Mouse (Mus musculus): Measurements from ENCODE around the gene Luzp1.
A peak's percentile ranks its signal among the peaks of the same experiment; 100 is the strongest.

The Luzp1 gene

DNA sequence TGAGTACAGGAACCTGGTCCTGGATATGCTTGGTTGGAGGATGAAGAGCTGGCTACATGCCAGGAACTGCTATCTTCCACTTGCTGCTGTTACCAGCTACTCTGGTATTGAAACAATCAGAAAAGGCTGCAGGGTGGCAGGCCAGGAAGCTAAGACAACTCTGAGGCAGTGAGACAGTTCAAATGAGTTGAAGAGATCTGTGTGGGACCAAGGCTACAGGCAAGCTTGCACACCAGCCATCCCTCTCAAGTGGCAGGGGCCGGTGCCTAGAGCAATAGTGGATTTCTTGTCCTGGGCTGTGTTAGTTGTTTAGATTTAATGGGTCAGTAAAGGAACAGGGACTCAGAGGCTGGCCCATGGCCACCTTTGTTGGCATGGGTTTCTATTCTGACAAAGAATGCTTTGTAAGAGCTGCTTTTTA lies 78.8 kb downstream of the Luzp1 start:
- DNase-seq (ENCODE audit: low read depth): no peak

DNA sequence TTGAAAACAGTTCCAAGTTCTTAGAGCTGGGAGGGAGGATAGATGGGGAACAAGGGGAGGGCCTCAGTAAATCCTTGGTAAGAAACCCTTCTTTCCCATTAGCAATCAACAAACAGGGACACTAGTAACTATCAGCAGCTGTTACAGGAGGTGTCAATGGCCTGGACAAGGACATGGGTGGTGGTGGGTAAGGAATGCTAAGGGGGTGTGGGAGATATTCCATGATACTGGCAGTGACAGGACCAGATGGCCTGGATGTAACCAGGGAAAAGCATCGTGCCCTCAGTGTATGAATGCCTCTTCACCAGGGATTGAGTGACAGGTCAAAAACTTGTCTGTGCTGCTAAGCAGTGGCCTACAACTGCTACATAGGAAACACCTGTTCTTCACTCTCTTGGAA lies 83.5 kb downstream of the Luzp1 start:
- DNase-seq (ENCODE audit: low read depth): no peak

DNA sequence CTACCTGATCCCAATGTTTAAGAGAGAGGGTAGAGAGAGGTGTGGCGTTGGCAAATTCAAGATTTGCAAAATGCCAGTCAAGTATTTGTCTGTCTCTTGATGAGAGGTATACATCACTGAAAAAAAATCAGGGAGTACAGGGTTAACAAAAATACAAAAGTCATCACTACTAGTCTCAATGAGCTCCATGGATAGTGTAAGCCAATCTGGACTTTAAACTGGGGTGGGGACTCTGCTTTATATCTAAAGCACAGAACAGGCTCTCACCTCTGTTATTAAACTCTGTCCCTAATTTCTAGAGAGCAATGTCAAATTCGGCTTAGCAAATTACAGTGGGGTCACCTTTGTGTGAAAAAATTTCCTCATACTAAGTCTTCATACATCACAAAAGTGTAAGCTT lies 88.1 kb downstream of the Luzp1 start:
- no peak for DNase-seq (ENCODE audit: low read depth)

DNA sequence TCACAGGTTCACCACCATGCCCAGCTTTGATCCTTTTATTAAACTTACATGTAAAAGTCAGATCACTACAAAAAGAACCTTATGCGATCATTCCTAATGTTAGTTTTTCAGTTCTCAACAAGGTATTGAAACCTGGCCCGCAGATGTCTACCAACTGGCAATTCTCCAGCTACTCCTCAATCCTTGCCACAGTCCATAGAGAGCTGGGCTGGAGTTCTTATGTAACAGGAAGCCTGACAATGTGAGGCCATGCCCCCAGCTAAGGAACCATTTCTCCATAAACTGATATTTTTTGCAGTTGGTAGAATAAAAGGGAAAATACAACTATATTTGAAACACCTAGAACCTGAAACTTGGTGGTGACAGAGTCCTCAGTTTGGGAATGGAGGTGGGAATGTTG lies 90.1 kb downstream of the Luzp1 start:
- DNase-seq (ENCODE audit: low read depth): no peak

DNA sequence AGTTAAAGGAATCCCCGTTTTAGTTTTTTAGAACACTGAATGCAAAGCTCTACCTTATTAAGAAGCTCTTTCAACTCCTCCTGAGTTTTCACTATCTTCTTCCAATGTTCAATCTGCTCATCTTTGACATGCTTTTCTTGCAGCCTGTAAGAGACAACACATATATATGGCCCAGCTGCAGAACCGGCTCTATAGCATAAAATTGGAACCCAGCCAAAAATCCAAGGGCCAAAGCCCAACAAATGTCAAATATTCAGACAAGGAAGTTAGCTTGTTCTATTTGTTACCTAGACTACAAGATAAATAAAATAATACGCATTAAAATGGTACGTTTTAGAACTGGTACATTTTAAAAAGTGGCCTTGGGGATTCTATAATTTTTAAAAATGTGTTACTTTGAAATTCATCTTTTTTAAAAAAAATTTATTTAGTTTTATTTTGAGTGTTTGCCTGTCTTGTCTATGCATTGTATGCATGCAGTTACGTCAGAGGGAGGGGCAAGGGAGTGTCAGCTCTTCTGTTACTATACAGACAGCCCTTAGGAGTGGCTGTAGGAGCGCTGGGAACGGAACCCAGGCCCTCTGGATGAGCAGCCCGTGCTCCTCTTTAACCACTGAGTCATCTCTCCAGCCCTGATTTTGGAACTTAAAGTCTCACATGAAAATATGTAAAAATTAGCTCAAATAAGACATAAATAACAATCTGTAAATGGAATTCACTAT lies 90.9 kb downstream of the Luzp1 start:
- DNase-seq (ENCODE audit: low read depth): no peak

DNA sequence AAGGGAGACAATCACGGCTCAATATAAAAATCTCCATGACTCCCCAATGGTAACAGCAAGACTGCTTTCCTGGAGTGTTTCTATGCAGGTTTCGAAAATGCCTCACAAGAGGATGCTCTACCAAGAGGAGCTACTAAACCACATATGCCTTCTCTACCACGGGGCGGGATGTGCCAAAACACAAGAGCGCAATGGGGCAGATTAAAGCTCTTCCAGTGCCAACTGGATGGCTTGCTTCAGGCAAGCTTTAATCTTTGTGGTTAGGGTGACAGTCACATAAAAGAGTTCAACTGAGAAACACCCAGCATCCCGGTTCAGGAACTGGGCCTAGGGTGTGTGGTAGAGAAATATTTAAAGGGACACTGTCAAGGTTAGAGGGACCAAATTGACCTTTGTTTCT lies 93.2 kb downstream of the Luzp1 start:
- DNase-seq (ENCODE audit: low read depth): no peak

DNA sequence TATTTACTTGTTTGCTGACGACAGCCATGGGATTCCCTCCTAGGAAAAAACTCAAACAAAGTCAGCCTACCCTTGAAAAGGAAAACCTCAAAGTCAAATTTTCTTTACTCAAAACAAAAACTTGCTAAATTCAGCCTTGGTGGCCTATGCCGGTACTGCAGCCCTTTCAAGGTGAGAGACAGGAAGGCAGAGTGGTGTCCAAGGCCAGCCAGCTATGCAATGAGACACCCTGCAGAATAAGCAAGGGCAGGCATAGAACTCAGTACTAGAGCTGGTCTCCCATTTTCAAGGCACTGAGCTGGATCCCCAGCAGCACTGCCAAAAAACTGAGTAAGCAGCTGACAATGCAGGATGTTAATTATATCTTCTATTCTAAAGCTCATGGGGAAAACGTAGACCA lies 99.1 kb downstream of the Luzp1 start:
- DNase-seq (ENCODE audit: low read depth): peak; percentile 12

DNA sequence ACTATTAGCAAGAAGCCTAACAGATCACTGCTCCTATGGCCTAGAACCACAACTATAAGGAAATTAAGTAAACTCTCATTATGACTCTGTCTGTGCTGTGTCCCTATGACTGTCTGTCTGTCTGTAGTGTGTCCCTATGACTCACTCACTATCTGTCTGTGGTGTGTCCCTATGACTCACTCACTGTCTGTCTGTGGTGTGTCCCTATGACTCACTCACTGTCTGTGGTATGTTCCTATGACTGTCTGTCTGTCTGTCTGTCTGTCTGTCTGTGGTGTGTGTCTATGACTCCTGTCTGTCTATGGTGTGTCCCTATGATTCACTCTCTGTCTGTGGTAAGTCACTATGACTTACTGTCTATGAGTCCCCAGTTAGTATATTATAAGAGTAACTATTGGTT lies 100.4 kb downstream of the Luzp1 start:
- peak; percentile 22 for DNase-seq (ENCODE audit: low read depth)

DNA sequence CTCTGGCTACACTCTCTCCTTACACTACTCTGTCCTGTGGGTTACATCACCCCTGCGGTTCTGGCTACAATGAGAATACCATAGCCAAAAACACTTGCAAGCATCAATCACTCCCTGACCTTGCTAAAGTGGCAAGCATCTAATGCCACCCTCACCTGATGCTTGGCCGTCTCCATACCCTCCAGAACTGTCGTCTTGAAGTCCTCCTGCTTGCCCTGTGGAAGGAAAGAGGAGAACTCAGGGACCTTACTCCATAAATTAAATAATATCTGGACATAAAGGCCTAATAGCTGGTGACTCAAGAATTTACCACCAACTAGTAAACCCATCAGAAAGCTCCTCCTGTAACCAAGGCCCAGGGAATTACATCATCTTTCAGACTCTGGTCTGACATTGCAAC lies 112.3 kb downstream of the Luzp1 start:
- DNase-seq (ENCODE audit: low read depth): no peak

DNA sequence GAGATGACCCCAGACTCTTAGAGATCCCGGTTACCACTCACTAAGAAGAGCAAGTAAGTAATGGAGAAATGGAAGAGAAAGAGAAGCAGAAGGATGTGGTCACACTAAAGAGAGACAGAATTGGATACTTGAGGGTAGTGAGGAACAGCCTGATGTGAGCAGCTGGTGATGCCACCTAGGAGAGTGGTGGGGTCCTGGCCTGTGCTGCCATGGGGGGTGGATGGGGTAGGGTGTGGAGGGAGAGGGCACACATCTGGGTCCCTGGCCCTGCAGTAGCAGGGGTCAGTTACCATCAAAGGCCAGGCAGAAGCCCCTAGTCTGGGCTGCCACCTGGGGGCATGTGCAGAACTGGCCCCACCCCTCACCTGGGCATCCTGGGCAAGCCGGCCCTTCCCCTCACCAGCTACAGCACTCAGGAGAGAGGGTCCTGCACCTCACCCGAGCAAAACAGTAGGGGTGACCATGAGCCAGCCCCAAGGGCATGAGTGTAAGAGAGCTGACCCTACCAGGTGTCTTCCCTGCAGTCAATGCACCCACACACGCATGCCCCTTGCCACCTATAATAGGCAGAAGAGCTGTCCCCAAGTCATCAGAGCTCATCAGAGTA lies 117.8 kb downstream of the Luzp1 start:
- no peak for DNase-seq (ENCODE audit: low read depth)

DNA sequence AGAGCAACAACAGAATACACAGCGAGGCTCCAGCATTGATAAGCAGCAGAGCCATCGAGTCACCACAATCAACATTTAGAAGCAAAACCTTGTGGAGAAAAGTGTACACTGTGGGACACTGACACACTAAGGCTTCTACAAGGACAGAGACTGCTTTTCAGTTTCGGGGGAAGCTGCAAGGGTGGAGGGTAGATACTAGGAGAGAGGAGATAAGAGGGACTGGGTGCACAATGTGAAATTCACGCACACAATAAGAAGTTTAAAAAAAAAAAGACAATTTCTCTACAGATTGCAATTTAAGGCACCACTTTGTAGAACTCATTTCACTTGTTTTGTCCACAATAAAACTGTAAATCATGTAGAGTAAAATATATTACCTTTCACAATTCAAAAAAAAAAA lies 118.4 kb downstream of the Luzp1 start:
- no peak for DNase-seq (ENCODE audit: low read depth)

DNA sequence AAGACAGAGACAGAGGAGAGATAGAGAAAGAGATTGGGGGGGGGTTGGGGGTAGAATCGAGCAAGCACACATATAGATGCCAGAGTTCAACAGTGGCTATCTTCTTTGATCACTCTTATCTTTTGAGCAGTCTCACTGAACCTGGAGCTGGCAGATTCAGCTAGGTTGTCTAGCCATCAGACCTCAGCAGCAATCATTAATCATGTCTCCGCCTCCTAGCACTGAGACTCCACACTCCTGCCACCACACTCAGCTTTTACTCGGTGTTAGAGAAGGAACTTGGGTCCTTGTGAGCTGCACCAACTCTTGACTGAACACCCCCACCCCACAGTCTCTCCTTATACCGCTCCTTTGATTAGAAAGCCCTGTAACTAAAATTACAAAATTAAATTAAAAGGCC lies 122.5 kb downstream of the Luzp1 start:
- DNase-seq (ENCODE audit: low read depth): no peak

DNA sequence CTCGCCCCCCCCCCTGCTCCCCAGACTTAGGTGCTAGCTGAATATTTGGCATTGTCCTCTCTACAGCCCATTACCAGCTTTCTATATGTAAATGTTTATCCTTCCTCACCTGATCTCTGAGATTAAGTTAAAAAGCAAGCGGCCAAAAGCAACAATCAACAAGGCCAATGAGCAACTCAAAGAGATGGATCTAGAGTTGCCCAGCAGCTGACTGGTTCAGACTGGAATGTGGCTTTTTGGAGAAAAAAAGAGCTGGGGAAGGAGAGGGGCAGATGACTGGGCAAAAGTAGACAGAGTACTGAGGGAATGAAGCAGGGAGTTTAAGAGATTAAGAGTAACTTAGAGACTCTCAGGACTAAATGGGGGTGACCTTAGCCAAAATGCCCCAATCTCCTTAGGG lies 124.4 kb downstream of the Luzp1 start:
- DNase-seq (ENCODE audit: low read depth): no peak

DNA sequence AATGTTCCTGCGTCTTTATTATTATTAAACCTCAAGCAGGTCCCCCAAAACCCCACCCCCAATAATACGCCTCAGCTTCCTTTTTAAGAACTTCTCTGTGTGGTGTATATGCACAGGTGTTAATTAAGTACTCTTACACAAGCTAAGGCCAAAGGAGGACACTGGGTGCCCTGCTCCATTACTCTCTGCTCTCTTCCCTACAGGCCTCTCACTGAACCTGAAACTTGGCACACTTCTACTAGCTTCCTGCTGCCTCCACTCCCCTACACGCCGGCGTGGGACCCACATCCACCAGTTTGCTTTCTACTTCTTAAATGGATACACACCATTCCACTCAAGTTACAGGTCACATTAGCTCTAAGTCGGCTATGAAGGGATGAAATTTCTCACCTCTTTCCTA lies 125.7 kb downstream of the Luzp1 start:
- no peak for DNase-seq (ENCODE audit: low read depth)

DNA sequence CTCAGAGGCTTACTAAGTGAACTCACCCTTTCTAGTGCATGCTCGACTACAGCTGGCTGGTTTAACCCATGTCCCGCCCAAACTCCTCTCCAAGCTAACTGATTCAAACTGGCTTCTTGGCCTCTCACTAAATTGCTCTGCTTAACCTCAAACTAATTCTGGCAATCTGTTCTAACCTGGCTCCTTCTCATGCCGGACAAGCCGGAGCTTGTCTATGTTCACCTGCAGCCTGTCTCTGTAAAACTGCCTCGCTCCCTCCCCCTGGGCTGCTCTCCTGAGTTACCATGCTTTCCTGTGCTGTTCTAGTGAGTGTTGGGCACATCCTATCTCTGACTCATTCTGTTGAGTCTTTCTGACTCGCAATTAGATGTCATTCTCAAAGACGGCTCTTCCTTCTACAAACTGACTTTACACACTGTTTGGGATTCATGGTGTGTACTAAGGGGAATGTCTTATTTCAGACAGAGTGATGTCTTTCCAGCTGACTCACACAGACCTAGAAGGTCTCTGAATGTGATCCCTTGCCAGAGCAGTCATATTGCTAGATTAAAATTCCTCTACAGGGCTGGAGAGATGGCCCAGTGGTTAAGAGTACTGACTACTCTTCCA lies 128.8 kb downstream of the Luzp1 start:
- peak; percentile 15 for DNase-seq (ENCODE audit: low read depth)

DNA sequence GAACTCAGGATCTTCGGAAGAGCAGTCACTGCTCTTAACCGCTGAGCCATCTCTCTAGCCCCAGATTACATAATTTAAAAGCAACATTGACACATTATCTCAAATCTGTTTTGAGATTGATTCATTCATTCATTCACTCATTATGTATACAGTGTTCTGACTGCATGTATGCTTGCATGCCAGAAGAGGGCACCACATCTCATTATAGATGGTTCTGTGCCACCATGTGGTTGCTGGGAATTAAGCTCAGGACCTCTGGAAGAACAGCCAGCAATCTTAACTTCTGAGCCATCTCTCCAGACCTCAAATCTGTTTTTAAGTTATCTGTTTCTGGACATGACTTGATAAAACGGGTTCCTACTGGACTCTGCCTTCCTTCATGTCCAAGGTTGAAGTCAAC lies 130.3 kb downstream of the Luzp1 start:
- DNase-seq (ENCODE audit: low read depth): peak; percentile 32

DNA sequence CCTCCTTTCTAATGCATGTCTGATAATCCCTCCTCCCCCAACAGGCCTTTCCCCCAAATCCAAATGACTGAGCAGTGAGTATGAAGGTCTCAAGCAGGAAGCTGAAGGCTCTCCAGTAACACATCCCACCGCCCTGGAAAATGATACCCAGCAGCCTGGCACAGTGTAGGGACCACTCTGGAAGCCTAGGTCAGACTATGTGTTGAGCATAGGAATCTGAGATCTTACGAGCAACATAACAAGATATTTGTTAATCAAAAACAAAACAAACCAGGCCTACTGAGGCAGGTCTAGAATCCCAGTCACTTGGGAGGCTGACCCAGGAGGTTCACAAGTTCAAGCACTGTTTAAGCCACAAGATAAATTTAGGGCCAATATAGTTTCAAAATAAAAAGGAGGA lies 131.0 kb downstream of the Luzp1 start:
- no peak for DNase-seq (ENCODE audit: low read depth)

DNA sequence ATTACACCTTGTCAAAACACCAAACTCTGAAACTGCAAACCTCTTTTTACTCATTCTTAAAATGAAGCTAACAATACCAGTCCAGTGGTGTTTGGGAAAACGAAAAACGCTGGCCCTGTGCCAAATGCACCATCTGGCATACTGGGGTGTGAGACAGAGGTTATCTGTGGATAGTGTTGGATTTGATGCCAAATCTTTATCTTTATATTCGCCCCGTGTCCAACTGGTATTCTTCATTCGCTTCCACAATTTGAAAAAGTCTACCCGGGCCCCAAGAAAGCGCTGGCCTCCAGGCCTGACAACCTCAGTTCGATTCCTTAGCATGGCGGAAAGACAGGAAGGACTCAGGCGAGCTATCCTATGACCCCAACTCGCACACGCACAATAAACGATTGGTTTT lies 131.9 kb downstream of the Luzp1 start:
- peak; percentile 44 for DNase-seq (ENCODE audit: low read depth)

DNA sequence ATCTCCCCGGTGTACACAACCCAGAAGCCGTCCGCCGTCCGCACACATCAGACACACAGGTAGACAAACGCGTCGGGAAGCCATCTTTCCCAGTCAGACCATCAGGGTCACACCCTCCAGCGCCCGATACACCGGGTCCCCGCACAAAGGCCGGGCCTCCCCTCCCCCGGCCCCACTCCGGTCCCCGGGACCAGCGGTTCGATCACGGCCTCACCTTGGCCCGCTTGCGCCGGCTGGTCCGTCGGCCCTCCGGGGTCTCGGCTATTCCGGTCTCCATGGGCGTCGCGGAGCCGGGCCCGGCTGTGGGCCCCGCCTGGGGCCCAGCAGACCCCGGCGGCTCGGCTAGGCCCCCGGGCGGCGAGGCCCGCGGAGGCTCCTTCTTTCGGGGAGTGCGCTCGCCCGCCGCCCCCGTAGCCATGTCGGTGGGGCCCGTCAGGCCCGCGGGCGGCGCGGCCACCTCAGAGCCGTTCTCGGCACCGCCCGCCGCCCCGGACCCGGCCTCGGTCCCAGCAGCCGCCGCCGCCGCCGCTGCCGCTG lies 132.5 kb downstream of the Luzp1 start:
- peak; percentile 66 for DNase-seq (ENCODE audit: low read depth)

DNA sequence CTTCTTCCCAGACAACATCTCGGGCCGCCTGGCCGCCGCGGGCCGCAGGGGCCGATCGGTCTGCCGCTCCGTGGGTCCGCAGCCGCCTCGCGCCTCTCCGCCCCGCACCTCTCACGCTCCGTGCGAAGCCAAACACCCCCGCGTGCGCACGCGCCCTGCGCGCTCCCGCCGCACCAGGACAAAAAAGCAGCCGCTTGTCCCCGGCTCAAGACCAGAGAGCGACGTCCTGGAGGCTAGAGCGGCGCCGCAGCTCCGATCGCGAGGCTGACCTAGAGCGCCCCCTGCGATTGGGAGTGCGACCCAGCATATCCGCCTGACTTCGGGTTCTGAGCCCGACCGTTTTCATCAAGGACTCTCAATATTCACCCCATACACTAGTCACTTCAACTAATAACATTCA lies 133.0 kb downstream of the Luzp1 start, which contains the start of gene Kdm1a:
Gene Kdm1a (minus strand): TSS at position 156 of the 400 bp plus-strand sequence.
- peak; percentile 97 for DNase-seq (ENCODE audit: low read depth)
